Mouse (Mus musculus) 3T3-L1 (cell line): ENCODE results near the gene Srbd1.
A peak's percentile ranks its signal among the peaks of the same experiment; 100 is the strongest.

ENCODE experiments used
- DNase-seq: peaks from one replicate; pipeline ENCODE4 v3.0.0-alpha.2; 2015; ENCODE audit warnings: low read depth, low spot score

The Srbd1 gene

GRCm38 (mm10) chr17:86144537-86145078, 367 bp downstream of the Srbd1 start:
- peak; percentile 45 for DNase-seq

- DNase-seq, result peak; percentile 22
Measured at GRCm38 (mm10) chr17:86135835-86136234, 9.1 kb downstream of the Srbd1 start.

GRCm38 (mm10) chr17:86134461-86134860, 10.5 kb downstream of the Srbd1 start:
- no peak for DNase-seq

DNA sequence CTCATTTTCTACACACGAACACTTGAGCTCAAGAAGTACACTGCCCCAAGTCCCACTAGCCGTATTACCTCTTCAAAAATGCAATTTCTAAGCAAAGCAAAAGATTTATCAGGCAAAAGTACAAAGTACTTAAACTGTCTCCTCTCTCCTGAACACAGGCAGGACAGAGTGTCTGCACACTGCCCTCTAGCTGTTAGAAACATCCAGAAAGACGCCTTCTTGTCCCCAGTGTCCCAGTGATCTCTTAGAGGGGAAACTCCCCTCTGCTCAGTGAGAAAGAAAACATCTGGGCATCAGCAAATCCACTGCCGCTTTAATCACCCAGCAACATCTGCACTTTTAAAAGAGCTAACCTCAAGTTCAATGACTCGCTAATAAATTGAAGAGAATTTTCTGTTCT, 12.4 kb downstream of the Srbd1 start:
- DNase-seq, result peak; percentile 49

DNA sequence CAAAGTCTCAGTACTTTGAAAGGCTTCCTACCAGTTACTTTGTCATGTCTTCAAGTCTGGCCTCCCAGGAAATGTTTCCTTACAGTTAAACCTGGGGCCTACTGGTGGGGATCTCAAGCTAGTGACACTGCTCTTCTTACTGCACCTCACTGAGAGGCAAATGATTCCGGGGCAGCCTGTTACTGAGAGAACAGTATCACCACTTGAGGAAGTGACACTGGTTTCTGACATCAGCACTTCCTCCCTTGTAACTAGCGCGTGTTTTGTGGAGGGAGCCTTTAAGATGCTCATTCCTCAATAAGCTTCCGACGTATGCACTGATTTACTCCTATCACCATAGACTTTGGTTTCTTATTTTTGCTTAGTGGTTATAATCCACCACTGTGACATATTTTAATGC, 16.8 kb downstream of the Srbd1 start:
- no peak for DNase-seq

- no peak for DNase-seq
Measured at GRCm38 (mm10) chr17:86125908-86126307, 19.1 kb downstream of the Srbd1 start.

DNA sequence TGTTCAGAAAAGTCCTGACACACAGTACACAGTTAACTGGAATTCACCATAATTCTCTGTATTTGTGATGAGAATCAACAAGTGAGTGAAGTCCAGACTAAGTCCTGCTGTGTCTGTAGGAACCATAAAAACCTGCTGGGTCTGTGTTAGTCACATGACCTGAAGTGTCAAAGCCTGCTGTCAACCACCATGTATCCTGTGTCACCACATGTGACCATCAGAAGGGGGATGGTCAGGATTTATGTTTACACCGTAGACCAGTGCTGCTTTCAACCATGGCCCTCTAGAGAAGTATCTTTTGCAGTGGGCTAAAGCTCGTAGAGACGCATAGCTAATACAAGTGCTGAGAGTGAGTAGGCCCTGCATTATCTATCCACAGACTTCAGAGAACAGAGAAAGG, 21.8 kb downstream of the Srbd1 start:
- no peak for DNase-seq

- DNase-seq, result no peak
Measured at GRCm38 (mm10) chr17:86096875-86097274, 48.1 kb downstream of the Srbd1 start.

DNA sequence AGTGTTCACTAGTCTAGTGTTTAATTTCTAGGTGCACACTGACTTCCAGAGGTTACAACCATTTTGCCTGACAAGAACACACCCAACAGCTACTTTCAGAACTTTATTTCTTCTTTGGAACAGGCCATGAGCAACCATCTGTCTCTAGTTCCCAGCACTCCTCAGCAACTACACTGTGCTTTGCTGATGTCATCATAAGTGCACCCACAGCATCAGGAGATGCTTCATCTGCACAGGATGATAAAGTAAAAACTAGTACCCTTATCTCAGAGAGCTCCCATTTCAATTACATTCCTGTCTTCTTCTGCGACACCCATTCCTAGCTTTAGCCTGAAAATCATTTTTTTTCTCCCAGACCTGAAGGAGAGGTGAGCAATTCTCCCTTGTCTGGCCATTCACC, 51.9 kb downstream of the Srbd1 start:
- no peak for DNase-seq

GRCm38 (mm10) chr17:86091631-86092030, 53.3 kb downstream of the Srbd1 start:
- peak; percentile 4 for DNase-seq

DNA sequence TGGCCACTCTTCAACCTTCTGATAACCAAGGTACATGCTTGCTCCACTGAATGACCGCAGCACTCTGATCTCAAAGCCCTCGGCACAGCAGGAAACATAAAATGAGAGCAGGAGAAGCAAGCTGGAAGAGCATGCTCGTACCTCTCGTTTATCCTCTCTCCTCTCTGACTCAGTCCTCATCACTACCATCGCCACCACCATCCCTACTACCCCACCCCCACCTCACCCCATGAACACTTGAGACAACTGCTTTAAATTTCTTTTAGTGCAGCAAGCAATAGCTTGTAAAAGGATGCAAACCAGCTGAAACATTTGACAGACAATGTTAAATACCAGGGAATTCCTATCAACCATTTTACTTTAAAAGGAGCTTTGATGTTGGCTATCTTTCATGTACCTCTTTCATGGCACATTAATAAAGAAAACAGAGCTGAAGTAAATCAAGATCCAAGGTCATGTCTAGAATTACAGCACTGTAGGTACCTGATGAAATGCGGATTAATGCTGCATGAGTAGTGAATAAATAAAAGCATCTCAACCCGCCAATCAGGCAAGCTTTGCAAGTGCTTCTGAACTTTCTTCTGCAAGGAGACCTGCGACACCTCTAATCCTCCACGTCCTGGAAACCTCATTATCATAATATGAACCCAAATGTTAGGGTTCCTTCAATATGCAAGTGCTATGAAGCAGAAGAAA, 54.9 kb downstream of the Srbd1 start:
- no peak for DNase-seq

GRCm38 (mm10) chr17:86087922-86088321, 57.1 kb downstream of the Srbd1 start:
- DNase-seq, result no peak

GRCm38 (mm10) chr17:86086191-86086590, 58.8 kb downstream of the Srbd1 start:
- no peak for DNase-seq

DNA sequence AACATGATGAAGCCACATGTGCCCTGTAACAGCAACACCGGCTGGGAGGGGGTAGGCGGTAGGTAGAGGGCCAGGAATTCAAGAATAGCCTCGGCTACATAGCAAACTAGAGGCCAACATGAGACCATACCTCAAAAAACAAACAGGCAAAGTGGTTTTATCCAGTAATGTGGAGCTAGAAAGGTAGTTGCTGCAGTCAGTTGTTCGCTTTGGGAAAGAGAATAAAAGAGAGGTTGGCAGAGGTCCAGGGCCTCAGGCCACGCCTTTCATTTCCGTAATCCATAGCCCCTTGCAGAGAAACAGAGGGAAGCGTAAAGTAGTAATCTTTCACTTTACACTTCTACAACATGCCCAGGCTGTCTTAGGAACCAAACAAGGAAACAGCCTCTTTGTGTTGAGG, 61.8 kb downstream of the Srbd1 start:
- no peak for DNase-seq

DNA sequence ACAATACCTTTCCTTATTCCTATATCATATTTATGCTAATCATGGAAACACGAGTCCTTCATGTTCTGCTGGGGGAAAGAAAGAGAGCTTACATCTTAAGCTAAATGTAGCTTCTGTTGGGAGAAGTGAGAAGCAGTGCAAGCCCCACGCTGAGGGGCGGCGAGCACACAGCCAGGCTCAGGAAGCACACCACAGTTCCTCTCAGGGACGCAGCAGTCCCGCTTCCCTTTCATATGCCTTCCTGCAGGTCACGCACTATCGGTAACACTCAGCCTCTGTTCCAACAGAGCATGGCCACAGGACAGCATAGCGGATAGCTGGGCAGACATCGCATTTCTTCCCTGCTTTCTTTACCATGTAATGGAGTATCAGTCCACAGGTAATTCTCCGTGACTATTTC, 66.9 kb downstream of the Srbd1 start:
- DNase-seq, result no peak

DNA sequence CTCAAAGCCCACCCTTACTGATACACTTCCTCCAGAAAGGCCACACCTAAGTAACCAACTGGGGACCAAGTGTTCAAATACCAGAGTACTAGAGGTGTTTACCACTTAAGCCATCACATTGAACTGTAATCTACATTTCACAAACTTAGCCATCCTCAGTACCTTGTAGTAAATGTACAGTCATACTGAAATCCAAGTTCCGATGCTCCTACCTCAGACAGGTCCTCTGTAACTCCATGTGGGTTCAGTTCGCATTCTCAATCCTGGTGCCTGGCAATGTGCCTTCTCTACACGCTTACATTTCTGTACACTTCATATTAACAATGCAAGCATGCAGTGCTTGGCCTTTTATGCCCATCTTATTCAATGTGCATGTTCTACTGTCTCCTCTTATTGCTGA, 77.5 kb downstream of the Srbd1 start:
- no peak for DNase-seq

GRCm38 (mm10) chr17:86065833-86066232, 79.1 kb downstream of the Srbd1 start:
- no peak for DNase-seq

GRCm38 (mm10) chr17:86063461-86063860, 81.5 kb downstream of the Srbd1 start:
- peak; percentile 81 for DNase-seq

DNA sequence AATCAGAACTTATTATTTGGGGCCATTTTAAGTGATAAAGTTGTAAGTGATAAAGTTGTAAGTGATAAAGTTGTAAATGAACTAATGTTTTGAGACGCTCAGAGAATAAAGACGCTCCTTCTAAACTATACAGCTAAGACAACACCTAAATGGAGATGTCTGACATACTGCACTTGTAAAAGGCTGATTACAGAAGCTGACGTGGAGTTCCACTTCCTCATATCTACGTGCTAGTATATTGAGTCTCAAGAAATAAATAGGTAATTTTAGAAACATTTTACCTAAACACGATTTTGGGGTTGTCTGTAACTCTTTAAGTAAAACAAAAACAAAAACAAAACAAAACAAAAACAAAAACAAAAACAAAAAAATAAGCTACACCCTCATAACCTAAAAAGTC, 84.1 kb downstream of the Srbd1 start:
- DNase-seq, result no peak

DNA sequence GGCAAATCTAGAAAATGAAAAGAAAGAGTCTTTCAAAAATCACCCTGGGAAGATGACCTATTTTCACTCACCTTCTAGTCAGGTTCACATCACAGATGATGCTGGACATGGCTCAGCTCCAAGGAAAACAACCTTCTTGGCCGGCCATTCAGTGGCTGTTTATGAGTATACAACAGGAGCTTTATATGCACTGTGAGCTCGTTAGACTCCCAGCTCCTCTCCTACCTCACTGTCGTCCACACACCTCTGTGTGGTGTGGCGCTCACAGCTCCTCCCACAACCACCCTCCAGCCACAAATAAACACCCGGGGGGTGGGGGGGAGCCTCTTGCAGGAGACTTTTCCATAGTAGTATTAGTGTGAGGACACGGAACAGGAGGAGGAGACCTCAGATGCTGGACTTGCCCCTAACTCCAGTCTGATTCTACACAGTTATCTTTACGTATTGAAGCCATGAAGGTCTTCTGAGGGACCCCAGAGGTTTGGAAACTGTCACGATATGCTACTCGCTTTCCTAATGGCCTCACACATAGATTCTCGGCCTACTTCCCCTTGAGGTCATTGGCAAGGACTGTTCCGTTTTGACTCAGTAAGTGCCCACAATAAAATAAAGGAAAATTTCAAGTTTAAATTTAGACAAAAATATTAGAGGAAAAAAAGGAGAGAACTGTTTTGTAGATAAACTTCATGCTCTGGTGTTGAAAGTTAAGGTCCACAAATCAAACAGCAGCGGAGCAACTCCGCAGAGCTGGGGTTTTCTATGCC, 104.6 kb downstream of the Srbd1 start:
- no peak for DNase-seq

- no peak for DNase-seq
Measured at GRCm38 (mm10) chr17:86039741-86040140, 105.2 kb downstream of the Srbd1 start.

DNA sequence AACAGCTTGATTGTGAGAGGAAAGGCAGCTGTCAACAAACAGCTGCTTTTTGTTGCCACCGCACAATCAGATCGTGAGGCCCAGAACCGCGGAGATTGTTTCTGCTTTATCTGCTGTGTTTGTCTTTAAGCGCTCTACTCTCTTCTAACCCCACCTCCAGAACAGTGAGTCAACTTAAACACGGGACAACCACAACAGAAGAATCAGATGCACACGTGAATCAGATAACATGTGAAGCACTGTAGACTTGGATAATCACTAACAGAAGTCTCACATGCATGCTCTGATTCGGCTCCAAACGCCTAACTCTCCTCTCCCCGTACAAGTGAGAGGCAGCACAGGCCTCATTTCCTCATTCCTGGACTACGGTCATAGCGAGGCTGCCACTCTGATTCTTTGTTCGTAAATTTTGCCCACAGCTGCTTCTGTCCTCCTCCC, 106.7 kb downstream of the Srbd1 start:
- no peak for DNase-seq

- DNase-seq, result no peak
Measured at GRCm38 (mm10) chr17:86035576-86035975, 109.4 kb downstream of the Srbd1 start.
